Mouse (Mus musculus): ENCODE data around the gene Ubap1. TPM values are rescaled to one million over a fixed set of nuclear protein-coding genes. Genes with fewer than 3 reads are reported as not detected.

Ubap1 gene
- polyA plus RNA-seq, 1 experiment from 2014 or later: 75.5 TPM

DNA sequence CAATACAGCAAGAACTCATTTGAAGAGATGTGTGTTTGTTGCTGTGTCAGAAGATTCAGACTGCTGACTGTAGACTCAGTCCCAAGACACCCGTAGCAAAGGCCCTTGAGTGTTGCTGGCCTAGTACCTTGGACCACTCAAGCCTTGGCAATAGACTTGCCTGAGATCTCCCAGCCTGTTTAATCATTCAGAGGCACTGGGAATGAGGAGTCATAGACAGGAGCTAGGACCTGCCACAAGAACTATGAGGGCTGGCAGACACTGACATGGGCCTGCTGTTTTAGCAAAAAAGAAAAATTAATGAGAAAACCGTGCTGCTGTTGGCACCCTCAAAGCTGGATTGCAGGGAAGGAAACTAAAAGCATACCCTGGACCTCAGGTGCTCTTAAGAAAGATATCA, 42.2 kb downstream of the Ubap1 start:
- H3K27ac ChIP-seq (ENCODE audit: low read depth, low read length): no peak overlapping the region
- no peak for DNase-seq (ENCODE audit: low spot score)
- H3K4me1 ChIP-seq (replicated peaks; ENCODE audit: control insufficient read depth, insufficient read depth, low read length): no peaks in the 10 kb centered on the region
- peaks cover 5% of the 10 kb centered on the region; the same call in 1 of the 2 replicates for H3K36me3 ChIP-seq (ENCODE audit: control insufficient read depth, insufficient read depth, low read length)
- no peak overlapping the region for H3K9ac ChIP-seq (ENCODE audit: low read depth, low read length)
- no peak overlapping the region for H3K4me2 ChIP-seq (replicated peaks; ENCODE audit: low read depth, low read length)
- no peak overlapping the region for H3K4me3 ChIP-seq (ENCODE audit: low read depth, low read length)
- no peaks in the 10 kb centered on the region for H3K27me3 ChIP-seq (ENCODE audit: control insufficient read depth, insufficient read depth, low read length)
- no peak for ATAC-seq (ENCODE audit: low FRiP score)
- H3K9me3 ChIP-seq (ENCODE audit: control insufficient read depth, low read length): no peaks in the 10 kb centered on the region
- WGBS: 87% methylated on average over 2 of the region's 2 CpGs

DNA sequence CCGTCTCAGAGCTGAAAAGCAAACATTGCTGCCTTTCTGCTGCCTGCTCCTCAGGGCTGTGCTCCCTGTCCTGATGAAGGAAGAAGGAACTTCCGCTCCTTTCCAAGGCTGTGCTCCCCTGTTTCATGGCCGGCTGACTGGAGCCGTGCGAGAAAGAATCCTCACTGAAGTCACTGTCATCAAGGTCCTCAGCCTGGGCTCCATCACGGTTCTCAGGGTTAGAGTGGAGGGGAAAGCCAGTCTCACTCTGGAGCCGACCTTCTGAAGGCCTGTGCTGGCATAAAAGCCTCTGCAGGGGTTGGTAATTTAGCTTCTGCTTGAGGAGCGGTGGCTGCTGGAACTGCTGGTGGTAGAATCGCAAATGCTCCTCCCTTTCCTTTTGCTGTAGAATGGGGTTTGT, 45.9 kb downstream of the Ubap1 start:
- no peak overlapping the region for H3K27ac ChIP-seq (ENCODE audit: low read depth, low read length)
- no peaks in the 10 kb centered on the region for H3K9me3 ChIP-seq (ENCODE audit: control insufficient read depth, low read length)
- WGBS: 87% methylated on average over 9 of the region's 9 CpGs
- H3K4me3 ChIP-seq (ENCODE audit: low read depth, low read length): no peak overlapping the region
- no peak overlapping the region for H3K4me2 ChIP-seq (replicated peaks; ENCODE audit: low read depth, low read length)
- H3K36me3 ChIP-seq (ENCODE audit: control insufficient read depth, insufficient read depth, low read length): peaks cover 5% of the 10 kb centered on the region; the same call in 1 of the 2 replicates
- no peak for ATAC-seq (ENCODE audit: low FRiP score)
- H3K27me3 ChIP-seq (ENCODE audit: control insufficient read depth, insufficient read depth, low read length): no peaks in the 10 kb centered on the region
- H3K9ac ChIP-seq (ENCODE audit: low read depth, low read length): no peak overlapping the region
- H3K4me1 ChIP-seq (replicated peaks; ENCODE audit: control insufficient read depth, insufficient read depth, low read length): no peaks in the 10 kb centered on the region
- DNase-seq (ENCODE audit: low spot score): no peak

DNA sequence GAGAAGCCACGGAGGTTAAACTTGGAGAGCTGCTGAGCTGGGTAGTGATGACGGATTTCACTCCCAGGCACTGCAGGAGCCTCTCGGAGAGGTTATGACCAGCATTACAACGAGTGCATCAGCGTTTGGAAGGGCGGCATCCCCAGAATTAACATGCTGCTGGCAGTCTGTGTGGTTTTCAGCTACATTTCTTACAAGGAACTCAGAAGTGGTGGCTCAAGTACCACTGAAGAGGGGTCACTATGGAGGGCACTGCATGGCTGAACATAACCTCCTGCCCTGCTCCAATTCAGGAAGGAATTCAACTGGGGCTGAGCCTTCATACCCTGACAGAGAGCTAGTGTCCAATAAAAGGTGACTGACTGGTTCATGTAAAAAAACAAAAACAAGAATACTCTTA, 49.6 kb downstream of the Ubap1 start:
- H3K36me3 ChIP-seq (ENCODE audit: control insufficient read depth, insufficient read depth, low read length): peaks cover 5% of the 10 kb centered on the region; the same call in 1 of the 2 replicates
- no peaks in the 10 kb centered on the region for H3K4me1 ChIP-seq (replicated peaks; ENCODE audit: control insufficient read depth, insufficient read depth, low read length)
- H3K27ac ChIP-seq (ENCODE audit: low read depth, low read length): no peak overlapping the region
- WGBS: 92% methylated on average over 6 of the region's 6 CpGs
- DNase-seq (ENCODE audit: low spot score): no peak
- ATAC-seq (ENCODE audit: low FRiP score): no peak
- H3K9me3 ChIP-seq (ENCODE audit: control insufficient read depth, low read length): no peaks in the 10 kb centered on the region
- no peak overlapping the region for H3K4me3 ChIP-seq (ENCODE audit: low read depth, low read length)
- no peaks in the 10 kb centered on the region for H3K27me3 ChIP-seq (ENCODE audit: control insufficient read depth, insufficient read depth, low read length)
- no peak overlapping the region for H3K9ac ChIP-seq (ENCODE audit: low read depth, low read length)
- H3K4me2 ChIP-seq (replicated peaks; ENCODE audit: low read depth, low read length): no peak overlapping the region

DNA sequence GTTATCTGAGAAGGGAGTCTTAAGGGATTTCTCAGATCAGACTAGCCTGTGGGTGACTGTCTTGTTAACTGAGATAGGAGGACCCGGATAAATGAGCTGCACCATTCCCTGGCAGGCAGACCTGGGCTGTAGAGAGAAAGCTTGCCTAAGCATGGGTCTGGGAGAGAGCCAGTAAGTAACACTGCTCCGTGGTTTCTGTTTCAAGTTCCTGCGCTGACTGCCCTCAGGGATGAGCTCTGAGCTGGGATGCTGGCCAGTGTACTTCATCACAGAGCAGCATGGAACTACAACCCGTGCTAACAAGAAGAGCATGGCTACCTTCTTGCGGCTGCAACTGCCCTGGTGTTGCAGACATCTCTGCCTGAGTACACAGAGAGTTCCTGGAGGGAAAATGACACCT, 51.1 kb downstream of the Ubap1 start:
- Histone ChIP-seq H3K36me3 (ENCODE audit: control insufficient read depth, insufficient read depth, low read length) (0 out of 2 replicates have a peak, but pooled peaks cover 1% of the 10 kb centered on the region), H3K27ac (ENCODE audit: low read depth, low read length) (no peak overlapping the region), H3K4me3 (ENCODE audit: low read depth, low read length) (no peak overlapping the region), H3K4me2 (replicated peaks; ENCODE audit: low read depth, low read length) (no peak overlapping the region), H3K9me3 (ENCODE audit: control insufficient read depth, low read length) (no peaks in the 10 kb centered on the region), H3K9ac (ENCODE audit: low read depth, low read length) (no peak overlapping the region), H3K27me3 (ENCODE audit: control insufficient read depth, insufficient read depth, low read length) (no peaks in the 10 kb centered on the region), H3K4me1 (replicated peaks; ENCODE audit: control insufficient read depth, insufficient read depth, low read length) (no peaks in the 10 kb centered on the region)
- DNase-seq (ENCODE audit: low spot score): no peak
- no peak for ATAC-seq (ENCODE audit: low FRiP score)
- WGBS: 91% methylated on average over 5 of the region's 5 CpGs

DNA sequence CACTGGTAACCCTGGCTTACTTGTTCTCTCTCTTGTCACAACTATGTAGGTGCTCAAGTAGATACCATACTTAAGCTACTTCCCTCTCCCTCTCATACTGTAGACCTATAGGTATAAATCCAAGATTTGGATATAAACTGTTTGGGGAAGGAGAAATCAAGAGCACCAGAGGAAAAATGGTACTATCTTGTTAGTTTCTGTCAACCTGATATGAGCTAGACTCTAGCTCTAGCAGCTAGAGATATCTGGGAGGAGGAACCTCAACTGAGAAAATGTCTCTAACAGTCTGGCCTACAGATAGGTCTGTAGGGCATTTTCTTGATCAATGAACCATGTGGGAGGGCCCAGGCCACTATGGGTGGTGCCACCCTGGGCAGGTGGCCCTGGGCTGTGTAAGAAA, 52.4 kb downstream of the Ubap1 start:
- H3K4me2 ChIP-seq (replicated peaks; ENCODE audit: low read depth, low read length): no peak overlapping the region
- no peaks in the 10 kb centered on the region for H3K36me3 ChIP-seq (ENCODE audit: control insufficient read depth, insufficient read depth, low read length)
- no peak for ATAC-seq (ENCODE audit: low FRiP score)

DNA sequence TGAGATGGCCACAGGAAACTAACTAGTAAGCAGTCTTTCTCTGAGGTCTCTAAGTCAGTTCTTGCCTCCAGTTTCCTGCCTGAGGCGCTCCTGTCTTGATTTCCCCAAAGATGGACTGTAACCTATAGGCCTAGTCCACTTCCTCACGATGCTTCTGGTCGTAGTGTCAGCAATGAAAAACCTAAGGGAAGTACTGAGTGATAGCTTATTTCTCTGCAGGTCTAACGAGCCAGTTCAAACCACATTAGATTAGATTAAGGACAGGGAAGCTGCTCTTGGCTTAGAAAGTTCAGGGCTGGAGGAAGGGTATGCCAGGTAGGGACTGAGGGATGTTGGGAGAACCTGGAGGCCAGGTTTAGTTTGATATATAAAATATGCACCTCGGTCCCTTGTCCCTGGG, 52.8 kb downstream of the Ubap1 start:
- no peaks in the 10 kb centered on the region for H3K36me3 ChIP-seq (ENCODE audit: control insufficient read depth, insufficient read depth, low read length)
- no peak for ATAC-seq (ENCODE audit: low FRiP score)
- no peaks in the 10 kb centered on the region for H3K4me1 ChIP-seq (replicated peaks; ENCODE audit: control insufficient read depth, insufficient read depth, low read length)
- no peak overlapping the region for H3K4me3 ChIP-seq (ENCODE audit: low read depth, low read length)
- WGBS: 90% methylated on average over 5 of the region's 5 CpGs
- no peaks in the 10 kb centered on the region for H3K27me3 ChIP-seq (ENCODE audit: control insufficient read depth, insufficient read depth, low read length)
- H3K9ac ChIP-seq (ENCODE audit: low read depth, low read length): no peak overlapping the region
- DNase-seq (ENCODE audit: low spot score): no peak
- H3K9me3 ChIP-seq (ENCODE audit: control insufficient read depth, low read length): no peaks in the 10 kb centered on the region
- no peak overlapping the region for H3K27ac ChIP-seq (ENCODE audit: low read depth, low read length)
- no peak overlapping the region for H3K4me2 ChIP-seq (replicated peaks; ENCODE audit: low read depth, low read length)

More for the DNA sequence above, 52.4 kb downstream of the Ubap1 start:
- Histone ChIP-seq H3K27ac (ENCODE audit: low read depth, low read length) (no peak overlapping the region), H3K4me3 (ENCODE audit: low read depth, low read length) (no peak overlapping the region), H3K9ac (ENCODE audit: low read depth, low read length) (no peak overlapping the region), H3K27me3 (ENCODE audit: control insufficient read depth, insufficient read depth, low read length) (no peaks in the 10 kb centered on the region), H3K9me3 (ENCODE audit: control insufficient read depth, low read length) (no peaks in the 10 kb centered on the region), H3K4me1 (replicated peaks; ENCODE audit: control insufficient read depth, insufficient read depth, low read length) (no peaks in the 10 kb centered on the region)
- no peak for DNase-seq (ENCODE audit: low spot score)

DNA sequence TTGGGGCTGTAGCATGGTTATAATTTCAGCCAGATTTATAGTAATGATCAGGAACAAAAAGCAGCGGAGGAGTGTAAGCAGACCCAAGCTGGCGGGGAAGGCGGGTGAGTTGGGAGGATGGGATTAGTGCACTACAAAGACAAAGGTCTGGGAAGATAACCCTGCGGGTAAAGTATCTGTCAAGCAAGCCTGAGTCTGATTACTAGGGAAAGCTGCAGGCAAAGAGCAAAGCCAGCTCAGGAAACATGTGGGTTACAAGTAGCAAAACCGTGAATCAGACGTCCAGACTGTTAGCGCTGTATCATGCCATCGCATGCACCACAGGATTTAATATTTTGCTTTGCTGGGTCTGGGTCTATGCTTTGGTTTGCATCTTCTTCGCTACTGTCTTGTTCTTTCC, 57.8 kb downstream of the Ubap1 start:
- Histone ChIP-seq H3K4me1 (replicated peaks; ENCODE audit: control insufficient read depth, insufficient read depth, low read length) (no peaks in the 10 kb centered on the region), H3K4me3 (ENCODE audit: low read depth, low read length) (no peak overlapping the region), H3K36me3 (ENCODE audit: control insufficient read depth, insufficient read depth, low read length) (no peaks in the 10 kb centered on the region), H3K27ac (ENCODE audit: low read depth, low read length) (no peak overlapping the region), H3K9ac (ENCODE audit: low read depth, low read length) (no peak overlapping the region), H3K4me2 (replicated peaks; ENCODE audit: low read depth, low read length) (no peak overlapping the region), H3K9me3 (ENCODE audit: control insufficient read depth, low read length) (no peaks in the 10 kb centered on the region), H3K27me3 (ENCODE audit: control insufficient read depth, insufficient read depth, low read length) (no peaks in the 10 kb centered on the region)
- no peak for DNase-seq (ENCODE audit: low spot score)
- 90% methylated on average over 9 of the region's 9 CpGs for WGBS
- no peak for ATAC-seq (ENCODE audit: low FRiP score)

DNA sequence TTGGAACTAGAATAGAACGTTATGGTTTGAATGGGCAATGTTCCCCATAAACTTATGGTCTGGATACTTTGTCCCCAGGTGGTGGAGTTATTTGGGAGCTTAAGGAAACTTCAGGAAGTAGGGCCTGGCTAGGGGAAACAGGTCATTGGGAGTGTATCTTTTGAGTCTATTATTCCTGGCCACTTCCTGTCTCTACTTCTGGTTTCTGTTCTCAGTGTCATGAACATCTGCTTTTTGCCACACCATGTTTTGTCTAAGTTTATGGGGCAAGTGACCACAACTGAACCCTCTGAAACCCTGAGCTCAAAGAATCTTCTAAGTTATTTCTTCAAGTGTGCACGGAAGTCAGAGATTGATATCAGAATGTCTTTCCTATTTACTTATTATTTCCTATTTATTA, 58.6 kb downstream of the Ubap1 start:
- ATAC-seq (ENCODE audit: low FRiP score) (no peak), DNase-seq (ENCODE audit: low spot score) (no peak)
- H3K4me1 ChIP-seq (replicated peaks; ENCODE audit: control insufficient read depth, insufficient read depth, low read length): no peaks in the 10 kb centered on the region
- H3K27ac ChIP-seq (ENCODE audit: low read depth, low read length): no peak overlapping the region
- H3K4me2 ChIP-seq (replicated peaks; ENCODE audit: low read depth, low read length): no peak overlapping the region
- H3K9ac ChIP-seq (ENCODE audit: low read depth, low read length): no peak overlapping the region
- H3K36me3 ChIP-seq (ENCODE audit: control insufficient read depth, insufficient read depth, low read length): no peaks in the 10 kb centered on the region
- H3K9me3 ChIP-seq (ENCODE audit: control insufficient read depth, low read length): no peaks in the 10 kb centered on the region
- 92% methylated on average over 2 of the region's 2 CpGs for WGBS
- H3K4me3 ChIP-seq (ENCODE audit: low read depth, low read length): no peak overlapping the region
- H3K27me3 ChIP-seq (ENCODE audit: control insufficient read depth, insufficient read depth, low read length): no peaks in the 10 kb centered on the region

DNA sequence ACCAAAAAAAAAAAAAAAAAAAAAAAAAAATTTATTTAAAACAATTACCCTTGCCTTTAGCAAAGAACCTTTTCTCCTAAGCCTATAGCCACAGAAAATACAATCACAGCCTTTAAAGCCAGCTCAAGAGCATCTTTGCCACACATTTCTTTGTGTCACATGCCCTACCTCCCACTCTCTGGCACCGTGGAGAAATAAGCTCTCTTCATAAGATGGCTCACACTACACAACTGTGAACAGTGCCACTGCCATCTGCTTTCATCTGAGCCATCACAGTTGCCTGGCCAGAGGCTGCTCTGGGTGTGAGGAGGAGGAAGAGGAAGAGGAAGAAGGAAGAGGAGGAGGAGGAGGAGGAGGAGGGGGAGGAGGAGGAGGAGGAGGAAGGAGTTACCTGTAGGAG, 60.5 kb downstream of the Ubap1 start:
- no peak overlapping the region for H3K4me3 ChIP-seq (ENCODE audit: low read depth, low read length)
- H3K4me2 ChIP-seq (replicated peaks; ENCODE audit: low read depth, low read length): no peak overlapping the region
- DNase-seq (ENCODE audit: low spot score) (no peak), ATAC-seq (ENCODE audit: low FRiP score) (no peak)
- WGBS: 94% methylated on average over 1 of the region's 1 CpGs
- H3K9me3 ChIP-seq (ENCODE audit: control insufficient read depth, low read length): no peaks in the 10 kb centered on the region
- H3K9ac ChIP-seq (ENCODE audit: low read depth, low read length): no peak overlapping the region
- no peaks in the 10 kb centered on the region for H3K36me3 ChIP-seq (ENCODE audit: control insufficient read depth, insufficient read depth, low read length)
- no peak overlapping the region for H3K27ac ChIP-seq (ENCODE audit: low read depth, low read length)
- no peaks in the 10 kb centered on the region for H3K27me3 ChIP-seq (ENCODE audit: control insufficient read depth, insufficient read depth, low read length)
- no peaks in the 10 kb centered on the region for H3K4me1 ChIP-seq (replicated peaks; ENCODE audit: control insufficient read depth, insufficient read depth, low read length)
